Mouse (Mus musculus): ENCODE results near the gene Sdk2. TPM values are rescaled to one million over a fixed set of nuclear protein-coding genes. Genes with fewer than 3 reads are reported as not detected.

Gene Sdk2
- polyA plus RNA-seq, 1 experiment from 2014 or later, result 0.66 TPM

GRCm38 (mm10) chr11:113998702-113999101, 68.1 kb downstream of the Sdk2 start:
- 95% methylated on average over 3 of the region's 3 CpGs for WGBS

DNA sequence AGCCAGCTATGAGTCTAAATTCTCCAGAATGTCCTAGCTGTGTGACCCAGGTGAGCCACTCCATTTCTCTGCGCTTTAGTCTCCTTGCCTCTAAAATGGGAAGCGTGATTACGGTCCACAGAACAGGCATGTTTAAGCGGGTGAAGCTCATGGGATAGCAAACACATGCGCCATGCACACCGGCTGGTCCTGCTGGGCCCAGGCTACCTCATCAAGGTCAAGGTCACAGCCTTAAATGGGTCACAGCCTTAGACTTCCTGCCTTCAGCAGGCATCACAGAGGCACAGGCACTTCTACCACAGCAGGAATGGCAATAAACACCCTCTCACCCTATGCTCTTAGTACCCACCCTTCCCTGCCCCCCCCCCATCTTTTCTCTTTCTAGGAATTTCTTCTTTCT, 72.9 kb downstream of the Sdk2 start:
- no peaks in the 10 kb centered on the region for H3K27me3 ChIP-seq (replicated peaks; ENCODE audit: control insufficient read depth, insufficient read depth, low read length)
- H3K4me3 ChIP-seq (ENCODE audit: low read depth, low read length), result no peak overlapping the region
- H3K27ac ChIP-seq (ENCODE audit: low read depth, low read length), result no peak overlapping the region
- H3K9ac ChIP-seq (ENCODE audit: low read depth, low read length), result no peak overlapping the region
- H3K4me2 ChIP-seq (replicated peaks; ENCODE audit: low read depth), result no peak overlapping the region
- no peaks in the 10 kb centered on the region for H3K4me1 ChIP-seq (replicated peaks; ENCODE audit: control insufficient read depth, insufficient read depth, low read length)
- TF ChIP-seq CTCF (IDR thresholded peaks at IDR 0.05; ENCODE audit: low read depth), result no peak
- 91% methylated on average over 6 of the region's 6 CpGs for WGBS
- H3K9me3 ChIP-seq (ENCODE audit: control insufficient read depth), result no peaks in the 10 kb centered on the region
- ATAC-seq, result no peak
- no peaks in the 10 kb centered on the region for H3K36me3 ChIP-seq (ENCODE audit: control insufficient read depth, insufficient read depth)

More at GRCm38 (mm10) chr11:113998702-113999101, 68.1 kb downstream of the Sdk2 start:
- TF ChIP-seq CTCF (IDR thresholded peaks at IDR 0.05; ENCODE audit: low read depth), result no peak
- H3K4me2 ChIP-seq (replicated peaks; ENCODE audit: low read depth), result no peak overlapping the region
- no peaks in the 10 kb centered on the region for H3K27me3 ChIP-seq (replicated peaks; ENCODE audit: control insufficient read depth, insufficient read depth, low read length)
- H3K9me3 ChIP-seq (ENCODE audit: control insufficient read depth), result no peaks in the 10 kb centered on the region
- ATAC-seq, result no peak
- no peak overlapping the region for H3K9ac ChIP-seq (ENCODE audit: low read depth, low read length)
- no peaks in the 10 kb centered on the region for H3K4me1 ChIP-seq (replicated peaks; ENCODE audit: control insufficient read depth, insufficient read depth, low read length)
- no peaks in the 10 kb centered on the region for H3K36me3 ChIP-seq (ENCODE audit: control insufficient read depth, insufficient read depth)
- no peak overlapping the region for H3K4me3 ChIP-seq (ENCODE audit: low read depth, low read length)
- no peak overlapping the region for H3K27ac ChIP-seq (ENCODE audit: low read depth, low read length)

- WGBS, result 77% methylated on average over 10 of the region's 10 CpGs
- H3K4me2 ChIP-seq (replicated peaks; ENCODE audit: low read depth), result no peak overlapping the region
- H3K4me1 ChIP-seq (replicated peaks; ENCODE audit: control insufficient read depth, insufficient read depth, low read length), result no peaks in the 10 kb centered on the region
- no peak overlapping the region for H3K9ac ChIP-seq (ENCODE audit: low read depth, low read length)
- no peaks in the 10 kb centered on the region for H3K9me3 ChIP-seq (ENCODE audit: control insufficient read depth)
- H3K36me3 ChIP-seq (ENCODE audit: control insufficient read depth, insufficient read depth), result no peaks in the 10 kb centered on the region
- H3K27me3 ChIP-seq (replicated peaks; ENCODE audit: control insufficient read depth, insufficient read depth, low read length), result no peaks in the 10 kb centered on the region
- no peak for ATAC-seq
- no peak overlapping the region for H3K4me3 ChIP-seq (ENCODE audit: low read depth, low read length)
- no peak for TF ChIP-seq CTCF (IDR thresholded peaks at IDR 0.05; ENCODE audit: low read depth)
- no peak overlapping the region for H3K27ac ChIP-seq (ENCODE audit: low read depth, low read length)
These were observed 74.0 kb downstream of the Sdk2 start for GRCm38 (mm10) chr11:113992894-113993293.

DNA sequence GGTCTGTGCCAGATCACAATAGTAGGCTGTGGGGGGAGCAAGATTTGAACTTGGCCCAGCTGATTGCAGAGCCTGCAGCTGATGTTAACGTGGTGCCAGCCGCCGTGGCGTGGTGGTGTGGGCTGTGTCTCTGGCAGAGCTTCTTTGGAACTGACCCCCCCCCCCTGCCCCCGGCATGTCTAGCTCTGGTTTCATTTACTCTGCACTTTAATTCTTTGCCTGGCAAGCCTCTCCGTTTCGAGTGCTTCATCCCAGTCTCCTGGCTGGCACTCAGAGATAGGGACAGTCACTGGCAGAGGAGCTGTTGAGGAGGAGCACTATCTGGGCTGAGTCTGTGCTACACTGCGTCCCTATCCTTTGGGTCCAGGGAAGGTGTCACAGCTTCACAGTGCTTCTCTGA, 75.0 kb downstream of the Sdk2 start:
- H3K4me2 ChIP-seq (replicated peaks; ENCODE audit: low read depth), result no peak overlapping the region
- no peak for ATAC-seq
- WGBS, result 76% methylated on average over 8 of the region's 8 CpGs
- no peak overlapping the region for H3K27ac ChIP-seq (ENCODE audit: low read depth, low read length)
- no peak overlapping the region for H3K9ac ChIP-seq (ENCODE audit: low read depth, low read length)
- TF ChIP-seq CTCF (IDR thresholded peaks at IDR 0.05; ENCODE audit: low read depth), result no peak
- no peaks in the 10 kb centered on the region for H3K9me3 ChIP-seq (ENCODE audit: control insufficient read depth)
- no peak overlapping the region for H3K4me3 ChIP-seq (ENCODE audit: low read depth, low read length)
- H3K4me1 ChIP-seq (replicated peaks; ENCODE audit: control insufficient read depth, insufficient read depth, low read length), result no peaks in the 10 kb centered on the region
- H3K36me3 ChIP-seq (ENCODE audit: control insufficient read depth, insufficient read depth), result no peaks in the 10 kb centered on the region
- H3K27me3 ChIP-seq (replicated peaks; ENCODE audit: control insufficient read depth, insufficient read depth, low read length), result no peaks in the 10 kb centered on the region

DNA sequence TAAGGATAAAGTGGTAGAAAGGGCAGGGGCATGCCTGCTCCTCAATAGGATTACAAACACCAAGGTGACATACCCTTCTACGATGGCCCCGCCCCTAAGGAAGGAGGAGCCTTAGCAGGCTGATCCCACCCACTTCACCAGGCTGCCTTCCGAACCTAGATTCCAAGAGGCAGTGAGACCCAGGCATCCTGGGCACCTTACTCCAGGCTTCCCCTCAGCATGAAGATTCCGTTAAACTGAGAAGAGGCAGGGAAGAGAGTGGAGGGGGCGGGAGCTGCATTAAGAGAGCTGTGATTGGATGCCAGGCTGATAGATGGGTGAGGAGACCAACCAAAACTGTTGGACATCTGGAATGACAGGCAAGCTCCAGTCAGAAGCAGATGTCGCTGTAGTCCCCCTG, 76.4 kb downstream of the Sdk2 start:
- H3K9me3 ChIP-seq (ENCODE audit: control insufficient read depth), result no peaks in the 10 kb centered on the region
- no peaks in the 10 kb centered on the region for H3K4me1 ChIP-seq (replicated peaks; ENCODE audit: control insufficient read depth, insufficient read depth, low read length)
- ATAC-seq, result 0 out of 2 replicates have a peak, but pooled peaks have one; percentile 22
- 5% methylated on average over 6 of the region's 6 CpGs for WGBS
- no peak overlapping the region for H3K27ac ChIP-seq (ENCODE audit: low read depth, low read length)
- H3K27me3 ChIP-seq (replicated peaks; ENCODE audit: control insufficient read depth, insufficient read depth, low read length), result no peaks in the 10 kb centered on the region
- no peaks in the 10 kb centered on the region for H3K36me3 ChIP-seq (ENCODE audit: control insufficient read depth, insufficient read depth)
- H3K4me2 ChIP-seq (replicated peaks; ENCODE audit: low read depth), result peak overlapping the region; percentile 30
- TF ChIP-seq CTCF (IDR thresholded peaks at IDR 0.05; ENCODE audit: low read depth), result 0 out of 2 replicates have a peak, but pooled peaks have one; percentile 2
- H3K9ac ChIP-seq (ENCODE audit: low read depth, low read length), result no peak overlapping the region
- 0 out of 2 replicates have a peak overlapping the region, but pooled peaks have one; percentile 7 for H3K4me3 ChIP-seq (ENCODE audit: low read depth, low read length)

GRCm38 (mm10) chr11:113990065-113990464, 76.8 kb downstream of the Sdk2 start:
- no peak overlapping the region for H3K9ac ChIP-seq (ENCODE audit: low read depth, low read length)
- H3K27me3 ChIP-seq (replicated peaks; ENCODE audit: control insufficient read depth, insufficient read depth, low read length), result no peaks in the 10 kb centered on the region
- TF ChIP-seq CTCF (IDR thresholded peaks at IDR 0.05; ENCODE audit: low read depth), result no peak
- peak overlapping the region; percentile 30; the same call in 1 of the 2 replicates for H3K4me2 ChIP-seq (replicated peaks; ENCODE audit: low read depth)
- no peaks in the 10 kb centered on the region for H3K9me3 ChIP-seq (ENCODE audit: control insufficient read depth)
- no peak for ATAC-seq
- WGBS, result 46% methylated on average over 4 of the region's 4 CpGs
- no peaks in the 10 kb centered on the region for H3K36me3 ChIP-seq (ENCODE audit: control insufficient read depth, insufficient read depth)
- H3K4me3 ChIP-seq (ENCODE audit: low read depth, low read length), result no peak overlapping the region
- no peaks in the 10 kb centered on the region for H3K4me1 ChIP-seq (replicated peaks; ENCODE audit: control insufficient read depth, insufficient read depth, low read length)
- H3K27ac ChIP-seq (ENCODE audit: low read depth, low read length), result no peak overlapping the region
